Mouse (Mus musculus) cerebellum, adult 2 months (tissue): ENCODE results near the gene Ifi47. TPM values are rescaled to one million over a fixed set of nuclear protein-coding genes. Genes with fewer than 3 reads are reported as not detected.

ENCODE experiments used
- DNase-seq, 2 experiments: peaks; one replicate each; pipeline ENCODE4 v3.0.0; 2021
- H3K27ac ChIP-seq: fragments of 200-500 bp; 2 replicates; pipeline ENCODE4 v1.5.1; 2012; ENCODE audit warnings: low read length, control low read depth, inconsistent platforms; ENCODE audit not compliant: insufficient read depth
- H3K27me3 ChIP-seq: fragments of 200-500 bp; 2 replicates; pipeline ENCODE4 v1.6.1; 2012; ENCODE audit warnings: inconsistent platforms, mild to moderate bottlenecking, low read length, moderate library complexity; ENCODE audit not compliant: control insufficient read depth, insufficient read depth
- H3K4me1 ChIP-seq: fragments of 200-500 bp; 2 replicates; pipeline ENCODE4 v1.6.1; 2011; ENCODE audit warnings: low read length; ENCODE audit not compliant: control insufficient read depth, insufficient read depth
- H3K4me3 ChIP-seq: fragments of 200-500 bp; replicated peaks from 2 replicates; pipeline ENCODE3; 2011; ENCODE audit warnings: mild to moderate bottlenecking, low read depth, low read length, control low read depth; ENCODE audit not compliant: insufficient read depth
- CTCF ChIP-seq: fragments of 200-500 bp; IDR thresholded peaks from 2 replicates; pipeline ENCODE4 v1.5.1; 2011; ENCODE audit warnings: low read depth, mild to moderate bottlenecking, control low read depth, low read length, moderate library complexity, borderline replicate concordance; ENCODE audit not compliant: insufficient read depth
- POLR2A ChIP-seq: fragments of 200-500 bp; IDR thresholded peaks from 2 replicates; pipeline ENCODE4 v1.6.1; 2011; ENCODE audit warnings: low read length, control low read depth, borderline replicate concordance; ENCODE audit not compliant: insufficient read depth
- WGBS: fragments of 180-500 bp; shearing (Covaris S2); methylation state at CpG from one replicate; pipeline ENCODE4 v1.1.7; 2018; 5-methylcytosine and 5-hydroxymethylcytosine counted together
- polyA plus RNA-seq: library from polyadenylated mRNA; depleted of rRNA; stranded (reverse); fragments of >200 nt; gene quantifications from 2 replicates; pipeline ENCODE4 v1.2.3, GENCODE M21; 2012

Gene Ifi47
- polyA plus RNA-seq, 1 experiment, result 1.6 TPM

DNA sequence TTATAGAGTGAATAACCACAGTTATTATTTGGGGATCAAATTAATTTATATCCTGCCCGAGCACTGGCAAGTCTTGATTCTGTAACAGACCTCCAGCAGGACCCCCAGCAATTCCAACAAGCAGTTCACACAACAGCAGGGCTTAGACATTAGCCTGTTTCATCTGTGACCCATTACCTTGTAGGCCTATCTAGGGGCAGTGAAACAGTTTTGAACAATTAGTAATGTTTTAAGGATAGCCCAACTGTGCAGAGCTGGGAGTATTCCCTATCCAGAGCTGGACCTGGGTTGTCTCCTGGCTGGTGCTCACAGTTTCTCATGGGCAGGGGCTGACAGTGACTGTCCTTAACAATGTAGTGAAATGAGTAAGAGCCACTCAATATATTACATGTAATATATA lies 625 bp downstream of the Ifi47 start:
- WGBS, result 77% methylated on average over 1 of the region's 1 CpGs
- H3K4me1 ChIP-seq, result no peaks in the 10 kb centered on the region
- no peak overlapping the region for H3K4me3 ChIP-seq
- TF ChIP-seq POLR2A (no peak), CTCF (no peak)
- no peaks in the 10 kb centered on the region for H3K27me3 ChIP-seq
- no peak for DNase-seq
- no peak overlapping the region for H3K27ac ChIP-seq

DNA sequence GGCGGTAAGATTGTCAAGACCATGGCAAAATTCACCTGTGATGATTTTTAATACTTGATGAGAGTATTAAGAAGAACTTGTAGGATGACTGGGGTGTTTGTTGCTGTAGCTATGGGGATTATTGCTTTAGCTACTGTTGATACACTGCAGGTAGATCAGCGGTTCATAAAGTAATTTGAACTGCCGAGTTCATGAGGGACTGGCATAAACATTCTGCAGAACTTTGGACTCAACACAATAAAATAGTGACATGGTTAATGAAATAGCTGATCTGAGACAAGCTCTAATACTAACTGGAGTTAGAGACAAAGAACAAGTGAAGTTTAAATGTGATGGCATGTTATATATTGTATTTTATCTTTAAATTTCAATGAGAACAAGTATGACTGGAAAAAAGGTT lies 2.3 kb downstream of the Ifi47 start:
- TF ChIP-seq POLR2A (no peak), CTCF (no peak)
- H3K4me1 ChIP-seq, result no peaks in the 10 kb centered on the region
- no peak overlapping the region for H3K4me3 ChIP-seq
- no peak overlapping the region for H3K27ac ChIP-seq
- 88% methylated on average over 3 of the region's 3 CpGs for WGBS
- H3K27me3 ChIP-seq, result no peaks in the 10 kb centered on the region
- no peak for DNase-seq

DNA sequence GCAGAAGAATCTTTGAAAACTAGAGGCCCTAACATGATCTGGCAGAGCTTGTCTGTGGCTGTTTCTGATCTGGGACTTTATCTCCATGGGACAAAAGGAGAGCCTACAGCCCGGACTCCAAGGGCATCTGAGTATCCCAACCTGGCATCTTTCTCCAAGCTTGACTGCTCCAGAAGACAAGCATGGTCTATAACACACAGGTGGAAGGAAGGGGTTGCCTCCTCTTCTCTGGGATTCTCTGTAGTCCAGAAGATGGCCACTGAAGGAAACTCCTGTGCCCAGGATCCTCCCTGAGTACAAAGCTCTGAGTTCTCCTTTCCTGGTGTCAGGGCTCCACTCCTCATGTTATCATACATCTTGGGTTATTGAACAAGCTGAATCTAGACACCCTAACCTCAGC lies 4.2 kb downstream of the Ifi47 start:
- WGBS, result 63% methylated on average over 1 of the region's 1 CpGs
- H3K4me1 ChIP-seq, result no peaks in the 10 kb centered on the region
- no peak overlapping the region for H3K27ac ChIP-seq
- H3K4me3 ChIP-seq, result no peak overlapping the region
- no peak for DNase-seq
- no peaks in the 10 kb centered on the region for H3K27me3 ChIP-seq
- TF ChIP-seq POLR2A (no peak), CTCF (no peak)

DNA sequence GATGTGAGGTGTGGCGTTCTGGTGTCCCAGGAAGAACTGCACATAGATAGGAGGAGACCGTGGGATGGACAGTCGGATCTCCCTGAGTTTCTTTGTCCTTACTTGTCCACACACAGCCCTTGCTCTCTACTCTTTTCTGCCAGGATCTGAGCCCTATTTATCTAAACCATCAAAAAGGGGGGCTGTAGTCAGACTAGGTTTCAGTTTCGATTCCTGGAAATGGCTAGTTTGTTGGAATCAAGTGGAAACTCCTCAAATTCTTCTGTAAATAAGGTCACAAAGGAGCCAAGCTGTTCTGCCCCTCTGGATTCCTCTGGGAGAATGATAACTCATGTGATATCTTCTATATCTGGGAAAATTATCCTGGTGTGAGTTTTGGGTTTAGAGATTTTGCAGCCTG lies 5.0 kb downstream of the Ifi47 start:
- Histone ChIP-seq H3K4me1 (no peaks in the 10 kb centered on the region), H3K27me3 (no peaks in the 10 kb centered on the region), H3K4me3 (no peak overlapping the region), H3K27ac (no peak overlapping the region)
- 79% methylated on average over 4 of the region's 4 CpGs for WGBS
- DNase-seq, result no peak
- TF ChIP-seq CTCF, result no peak
- TF ChIP-seq POLR2A, result no peak

DNA sequence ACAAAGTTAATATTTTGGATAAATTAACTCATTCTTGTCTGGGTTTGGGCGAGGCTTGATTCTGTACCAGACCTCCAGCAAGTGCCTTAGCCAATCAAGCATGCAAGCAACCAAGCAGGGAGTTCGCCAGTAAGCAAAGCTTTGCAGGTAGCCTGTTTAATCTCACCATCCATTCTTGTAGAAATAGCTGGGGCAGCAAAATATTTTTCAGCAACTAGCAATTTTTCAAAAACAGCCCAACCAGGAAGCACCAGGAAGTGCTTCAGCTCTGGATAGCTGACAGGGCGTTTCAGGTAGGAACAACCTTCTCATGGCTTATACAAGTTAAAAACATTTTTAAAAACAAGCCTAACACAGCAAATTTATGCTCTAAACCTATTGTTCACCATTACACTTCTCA lies 5.5 kb downstream of the Ifi47 start:
- no peak for DNase-seq
- WGBS, result 68% methylated on average over 3 of the region's 3 CpGs
- H3K27ac ChIP-seq, result no peak overlapping the region
- H3K4me3 ChIP-seq, result no peak overlapping the region
- no peaks in the 10 kb centered on the region for H3K27me3 ChIP-seq
- no peak for TF ChIP-seq POLR2A
- no peak for TF ChIP-seq CTCF
- H3K4me1 ChIP-seq, result no peaks in the 10 kb centered on the region

DNA sequence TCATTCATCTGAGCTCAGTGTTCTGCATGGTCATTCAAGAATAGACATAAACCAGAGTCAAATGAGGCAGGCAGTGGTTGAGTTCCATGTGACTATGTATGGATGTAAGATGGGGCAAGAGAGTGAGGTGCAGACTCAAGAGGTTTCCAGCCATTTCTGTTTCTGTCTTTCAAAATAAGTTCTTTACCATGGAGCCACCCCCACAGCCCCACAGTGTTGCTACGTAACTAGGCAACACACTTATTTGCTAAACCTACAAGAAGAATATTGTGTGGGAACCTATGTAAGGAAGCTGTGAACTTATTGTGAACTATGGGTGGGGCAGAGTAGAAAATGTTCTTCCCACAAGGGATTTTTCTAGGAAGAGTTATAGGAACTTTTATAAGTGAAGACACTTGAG lies 6.8 kb downstream of the Ifi47 start:
- WGBS, result 89% methylated on average over 1 of the region's 1 CpGs
- Histone ChIP-seq H3K4me1 (no peaks in the 10 kb centered on the region), H3K27me3 (no peaks in the 10 kb centered on the region), H3K27ac (no peak overlapping the region), H3K4me3 (no peak overlapping the region)
- DNase-seq, result no peak
- TF ChIP-seq POLR2A (no peak), CTCF (no peak)

DNA sequence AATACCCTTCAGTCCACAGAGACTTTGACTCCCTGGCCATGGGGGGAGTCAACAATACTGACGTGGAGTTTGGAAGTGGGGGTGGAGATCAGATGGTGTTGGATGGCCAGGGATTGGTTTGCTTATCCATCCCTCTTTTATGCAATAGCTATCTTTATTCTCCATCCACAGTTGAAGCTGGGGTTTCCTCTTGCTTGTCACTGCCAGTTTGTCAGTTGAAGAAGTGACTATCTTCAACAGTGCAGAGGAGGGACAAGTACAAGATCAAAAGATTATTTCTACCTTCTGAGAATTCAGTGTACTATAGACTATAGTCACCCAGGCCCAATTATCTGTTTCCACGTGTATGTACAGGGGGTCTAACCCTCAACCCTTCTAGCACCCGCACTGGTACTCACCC lies 7.4 kb downstream of the Ifi47 start:
- H3K4me1 ChIP-seq, result no peaks in the 10 kb centered on the region
- H3K27me3 ChIP-seq, result no peaks in the 10 kb centered on the region
- H3K27ac ChIP-seq, result no peak overlapping the region
- DNase-seq, result no peak
- WGBS, result 81% methylated on average over 3 of the region's 3 CpGs
- TF ChIP-seq CTCF, result no peak
- TF ChIP-seq POLR2A, result no peak
- no peak overlapping the region for H3K4me3 ChIP-seq

DNA sequence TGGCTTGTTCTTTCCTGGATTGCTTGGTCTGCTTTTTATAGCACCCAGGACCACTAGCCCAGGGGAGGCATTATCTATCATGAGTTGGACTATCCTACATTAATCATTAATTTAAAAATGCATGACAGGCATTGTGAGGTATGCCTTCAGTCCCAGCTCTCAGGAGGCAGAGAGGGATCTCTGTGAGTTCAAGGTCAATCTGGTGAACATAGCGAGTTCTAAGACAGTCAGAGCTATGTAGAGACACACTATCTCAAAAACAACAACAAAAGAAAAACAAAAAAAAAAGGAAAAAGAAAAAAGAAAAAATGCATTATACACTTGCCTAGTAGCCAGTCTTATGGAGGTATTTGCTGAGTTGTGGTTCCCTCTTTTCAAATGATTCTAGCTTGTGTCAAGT lies 8.0 kb downstream of the Ifi47 start:
- Histone ChIP-seq H3K4me1 (no peaks in the 10 kb centered on the region), H3K27ac (no peak overlapping the region)
- 94% methylated on average over 1 of the region's 1 CpGs for WGBS

DNA sequence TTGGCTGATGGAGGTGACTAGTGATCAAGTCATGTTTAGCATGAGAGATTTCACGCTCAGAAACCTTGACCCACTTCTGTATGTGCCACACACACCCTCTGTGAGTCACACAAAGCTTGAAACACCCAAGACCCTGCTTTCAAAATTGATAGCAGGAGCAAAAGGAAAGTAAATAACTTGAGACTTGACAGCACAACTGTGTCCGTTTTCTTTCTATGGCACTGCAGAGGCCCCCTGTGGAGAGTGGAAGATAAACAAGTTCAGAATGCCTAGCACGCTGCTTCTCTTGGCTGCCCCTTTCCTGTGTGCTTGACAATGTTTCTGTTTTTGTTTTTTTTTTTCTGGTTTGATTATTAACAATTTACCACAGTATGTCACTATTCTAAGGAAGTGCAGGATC lies 8.5 kb downstream of the Ifi47 start:
- H3K4me1 ChIP-seq, result no peaks in the 10 kb centered on the region
- 23% methylated on average over 3 of the region's 3 CpGs for WGBS

More for the DNA sequence above, 8.0 kb downstream of the Ifi47 start:
- H3K27me3 ChIP-seq, result no peaks in the 10 kb centered on the region
- TF ChIP-seq POLR2A (no peak), CTCF (no peak)
- H3K4me3 ChIP-seq, result no peak overlapping the region
- DNase-seq, result no peak

More for the DNA sequence above, 8.5 kb downstream of the Ifi47 start:
- H3K4me3 ChIP-seq, result no peak overlapping the region
- H3K27ac ChIP-seq, result no peak overlapping the region
- DNase-seq, result no peak
- TF ChIP-seq POLR2A (no peak), CTCF (no peak)
- H3K27me3 ChIP-seq, result no peaks in the 10 kb centered on the region
